Mouse (Mus musculus) neutrophil, adult 65 days (primary cell): ENCODE measurements around the gene Pkn2. TPM values are rescaled to one million over a fixed set of nuclear protein-coding genes. Genes with fewer than 3 reads are reported as not detected.

Experiments used
- total RNA-seq: library from RNA; stranded (reverse); gene quantifications from 2 replicates; pipeline ENCODE4 v1.2.4, GENCODE M21; 2023

Pkn2 gene
- total RNA-seq: 48.3 and 59.2 TPM in 2 replicates

GRCm38 (mm10) chr3:142881872-142882623, at the start of gene Pkn2:
Pkn2 (minus strand) TSS chr3:142882004.

GRCm38 (mm10) chr3:142764995-142765777, 116.6 kb downstream of the Pkn2 start, which contains the start of gene Gtf2b:
Gtf2b (plus strand) TSS chr3:142765045.

Other genes starting within 250 kb of the Pkn2 start
- 1.4 and 2.0 TPM in 2 replicates for gene Kyat3, start 181.0 kb downstream of the Pkn2 start, total RNA-seq
- 54.3 and 57.0 TPM in 2 replicates for gene Gtf2b, start 117.0 kb downstream of the Pkn2 start, total RNA-seq